Mouse (Mus musculus) kidney, postnatal 0 days (tissue): ENCODE data around the gene Arhgap42. TPM values are rescaled to one million over a fixed set of nuclear protein-coding genes. Genes with fewer than 3 reads are reported as not detected.
A peak's percentile ranks its signal among the peaks of the same experiment; 100 is the strongest.

Experiments
- ATAC-seq: fragments of 200-750 bp; cut with Nextera tagmentation; replicated peaks from 2 replicates; pipeline ENCODE4 v1.8.0; 2017; ENCODE audit warnings: low read depth, moderate number of reproducible peaks, moderate TSS enrichment, moderate library complexity; ENCODE audit not compliant: low FRiP score
- DNase-seq: peaks from one replicate; pipeline ENCODE4 v3.0.0-alpha.2; 2016; ENCODE audit warnings: low spot score
- H3K27ac ChIP-seq: fragments of 300-500 bp; sonication (generic); 2 replicates; pipeline ENCODE4 v1.5.1; 2014; ENCODE audit warnings: mild to moderate bottlenecking
- H3K27me3 ChIP-seq: fragments of 300-500 bp; sonication (generic); 2 replicates; pipeline ENCODE4 v1.6.1; 2014; ENCODE audit warnings: low read length, mixed read lengths; ENCODE audit not compliant: insufficient read depth
- H3K36me3 ChIP-seq: fragments of 300-500 bp; sonication (generic); 2 replicates; pipeline ENCODE4 v1.6.1; 2014; ENCODE audit warnings: low read length, mixed read lengths; ENCODE audit not compliant: insufficient read depth
- H3K4me1 ChIP-seq: fragments of 300-500 bp; sonication (generic); replicated peaks from 2 replicates; pipeline ENCODE4 v1.6.1; 2014; ENCODE audit warnings: antibody characterized with exemption, low read length, mixed read lengths; ENCODE audit not compliant: insufficient read depth
- H3K4me2 ChIP-seq: fragments of 300-500 bp; sonication (generic); 2 replicates; pipeline ENCODE4 v1.6.1; 2014; ENCODE audit warnings: mild to moderate bottlenecking, low read length, moderate library complexity, mixed read lengths
- H3K4me3 ChIP-seq: fragments of 300-500 bp; sonication (generic); replicated peaks from 2 replicates; pipeline ENCODE4 v1.5.1; 2014; ENCODE audit warnings: low read depth, low read length
- H3K9ac ChIP-seq: fragments of 300-500 bp; sonication (generic); 2 replicates; pipeline ENCODE4 v1.6.1; 2014; ENCODE audit warnings: low read depth, low read length
- H3K9me3 ChIP-seq: fragments of 300-500 bp; sonication (generic); replicated peaks from 2 replicates; pipeline ENCODE4 v1.6.1; 2016; ENCODE audit warnings: low read length, inconsistent platforms, mixed read lengths
- CTCF ChIP-seq: IDR thresholded peaks from 2 replicates; pipeline ENCODE4 v1.5.1; 2016; ENCODE audit warnings: antibody characterized with exemption, low read depth, mild to moderate bottlenecking, moderate library complexity
- WGBS: fragments of 180-500 bp; shearing (Covaris S2); extraction: QIAGEN DNeasy Blood & Tissue Kit; methylation state at CpG from one replicate; pipeline ENCODE4 v1.1.7; 2014; 5-methylcytosine and 5-hydroxymethylcytosine counted together
- polyA plus RNA-seq: library from polyadenylated mRNA; unstranded; fragments of >200 nt; fragmentation: Nextera tagmentation; extraction: Ambion mirVana; gene quantifications from 2 replicates; pipeline ENCODE4 v1.2.1, GENCODE M21; 2015

Gene Arhgap42
- polyA plus RNA-seq, 1 experiment from 2014 or later = 30.8 TPM

DNA sequence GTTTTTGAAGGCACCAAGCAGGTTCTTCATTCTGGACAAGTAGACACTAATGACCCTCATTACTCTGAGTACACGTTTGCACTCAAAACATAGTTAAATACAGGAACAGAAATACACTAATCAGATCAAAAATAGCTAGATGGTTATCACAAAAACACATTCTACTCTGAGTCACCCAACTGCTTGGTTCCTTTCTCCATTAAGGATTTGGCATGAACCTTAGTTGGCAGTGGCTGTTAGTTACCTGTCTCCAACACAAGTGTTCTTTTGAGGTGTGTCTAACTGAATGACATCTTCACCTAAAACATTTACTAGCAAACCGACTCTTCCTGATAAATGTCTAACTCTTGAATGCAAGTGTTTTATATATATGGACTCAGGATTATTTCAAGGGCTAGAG lies 64.0 kb downstream of the Arhgap42 start:
- H3K4me2 ChIP-seq = no peak overlapping the region
- no peaks in the 10 kb centered on the region for H3K9me3 ChIP-seq
- WGBS = 66% methylated on average over 2 of the region's 2 CpGs
- no peak overlapping the region for H3K9ac ChIP-seq
- no peak for TF ChIP-seq CTCF
- no peaks in the 10 kb centered on the region for H3K27me3 ChIP-seq
- no peaks in the 10 kb centered on the region for H3K36me3 ChIP-seq
- 0 out of 2 replicates have a peak, but pooled peaks cover 5% of the 10 kb centered on the region for H3K4me1 ChIP-seq
- H3K27ac ChIP-seq = no peak overlapping the region
- DNase-seq (no peak), ATAC-seq (no peak)
- H3K4me3 ChIP-seq = no peak overlapping the region

DNA sequence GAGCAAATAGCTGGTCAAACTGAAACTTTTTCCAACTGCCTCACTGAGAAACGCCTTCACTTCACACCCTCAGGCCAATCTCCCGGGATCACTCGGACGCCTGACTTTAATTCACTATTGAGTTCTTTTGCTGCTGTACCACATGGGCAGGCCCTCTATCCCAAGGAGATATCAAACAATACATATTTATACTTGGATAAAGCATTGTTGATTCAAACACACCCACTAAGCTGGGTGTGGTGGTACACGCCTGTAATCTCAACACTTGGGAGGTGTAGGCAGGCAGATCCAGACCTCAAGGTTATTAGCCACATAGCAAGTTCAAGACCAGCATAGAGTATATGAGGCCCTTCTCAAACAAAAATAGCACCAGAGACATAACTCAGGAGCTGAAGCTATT lies 64.7 kb downstream of the Arhgap42 start:
- no peak overlapping the region for H3K9ac ChIP-seq
- no peak overlapping the region for H3K4me3 ChIP-seq
- H3K9me3 ChIP-seq = no peaks in the 10 kb centered on the region
- WGBS = 83% methylated on average over 5 of the region's 5 CpGs
- ATAC-seq (no peak), DNase-seq (no peak)
- no peak for TF ChIP-seq CTCF
- H3K4me2 ChIP-seq = no peak overlapping the region
- H3K27me3 ChIP-seq = no peaks in the 10 kb centered on the region
- H3K27ac ChIP-seq = no peak overlapping the region
- H3K4me1 ChIP-seq = 0 out of 2 replicates have a peak, but pooled peaks cover 5% of the 10 kb centered on the region
- no peaks in the 10 kb centered on the region for H3K36me3 ChIP-seq

DNA sequence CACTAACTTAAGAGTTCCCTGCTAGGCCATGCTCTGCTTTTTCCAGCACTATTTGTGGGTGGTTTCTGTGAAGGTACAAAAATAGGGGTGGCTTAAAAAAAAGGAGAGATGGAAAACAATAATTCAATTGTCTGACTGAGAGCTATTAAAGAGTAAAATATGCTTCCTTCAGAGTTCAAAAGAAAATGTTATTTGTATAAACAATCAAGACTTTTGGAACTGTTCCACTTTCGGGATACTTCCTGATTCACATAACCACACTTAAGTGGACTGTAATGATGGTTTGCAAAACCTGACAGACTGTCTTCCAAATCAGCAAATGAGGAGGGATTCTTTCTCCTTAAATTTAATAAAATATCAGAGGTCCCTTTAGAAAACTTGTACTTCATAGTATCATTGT lies 65.8 kb downstream of the Arhgap42 start:
- Histone ChIP-seq H3K27ac (no peak overlapping the region), H3K4me1 (0 out of 2 replicates have a peak, but pooled peaks cover 5% of the 10 kb centered on the region), H3K4me2 (no peak overlapping the region), H3K36me3 (no peaks in the 10 kb centered on the region), H3K4me3 (no peak overlapping the region), H3K9me3 (no peaks in the 10 kb centered on the region), H3K27me3 (no peaks in the 10 kb centered on the region), H3K9ac (no peak overlapping the region)
- WGBS = 27% methylated on average over 1 of the region's 1 CpGs
- TF ChIP-seq CTCF = no peak
- no peak for ATAC-seq
- peak; percentile 74 for DNase-seq

DNA sequence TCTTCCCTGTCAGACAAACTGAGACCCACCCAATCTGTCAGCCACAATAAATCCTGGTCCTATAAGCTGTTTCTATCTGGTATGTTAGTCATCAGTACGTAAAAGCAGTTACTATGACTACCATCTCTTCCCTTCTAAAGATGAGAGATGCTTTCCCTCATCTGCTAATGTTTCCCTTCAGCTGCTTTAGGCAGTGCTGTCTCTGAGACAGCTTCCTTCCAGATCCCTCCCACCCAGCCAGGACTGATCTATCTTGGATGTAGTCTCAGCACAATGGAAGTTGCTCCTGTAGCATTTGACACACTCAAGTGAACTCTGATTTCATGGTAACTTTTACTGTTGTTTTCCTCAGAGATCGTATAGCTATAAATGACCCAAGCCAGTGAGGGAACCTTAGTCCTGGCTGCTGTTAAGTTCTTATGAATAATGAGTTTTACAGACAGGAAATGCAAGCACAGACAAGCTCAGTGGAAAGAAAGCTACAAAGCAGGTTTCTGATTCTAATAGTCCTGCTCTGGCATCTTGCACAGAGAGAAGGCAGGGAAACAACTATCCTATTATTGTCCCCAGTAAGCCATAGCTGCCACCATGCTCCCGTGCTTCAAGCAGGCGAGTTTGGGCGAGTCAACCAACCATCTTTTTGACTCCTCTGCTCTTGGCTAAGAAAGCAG lies 67.6 kb downstream of the Arhgap42 start:
- Histone ChIP-seq H3K9me3 (no peaks in the 10 kb centered on the region), H3K4me1 (peaks cover 8% of the 10 kb centered on the region), H3K4me3 (no peak overlapping the region), H3K9ac (no peak overlapping the region), H3K27me3 (no peaks in the 10 kb centered on the region), H3K36me3 (no peaks in the 10 kb centered on the region), H3K27ac (peak overlapping the region; percentile 66; the same call in 1 of the 2 replicates), H3K4me2 (no peak overlapping the region)
- WGBS = 48% methylated on average over 5 of the region's 5 CpGs
- DNase-seq = peak; percentile 47
- no peak for TF ChIP-seq CTCF
- no peak for ATAC-seq

DNA sequence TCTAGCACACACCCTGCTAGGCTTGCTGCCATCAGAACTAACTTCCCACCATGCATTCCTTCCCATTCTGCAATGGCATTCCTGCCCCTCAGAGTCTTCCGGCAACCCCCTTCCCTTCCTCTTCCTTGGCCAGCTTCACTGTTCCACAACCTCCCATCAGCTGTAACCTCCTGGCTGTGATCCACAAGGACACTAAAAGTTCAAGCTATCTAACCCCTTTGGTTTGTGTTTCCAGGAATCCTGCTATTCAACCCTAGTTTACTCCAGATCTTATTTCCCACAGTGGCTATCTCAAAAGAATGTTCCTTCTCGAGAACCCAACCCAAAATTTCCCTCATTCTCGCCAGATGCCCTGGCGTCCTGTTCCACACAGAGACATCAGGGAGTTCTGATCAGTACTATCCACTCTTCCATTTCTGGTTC lies 73.2 kb downstream of the Arhgap42 start:
- Histone ChIP-seq H3K4me2 (no peak overlapping the region), H3K27me3 (no peaks in the 10 kb centered on the region), H3K4me1 (peaks cover 14% of the 10 kb centered on the region), H3K9ac (no peak overlapping the region), H3K36me3 (no peaks in the 10 kb centered on the region), H3K9me3 (no peaks in the 10 kb centered on the region), H3K27ac (no peak overlapping the region), H3K4me3 (no peak overlapping the region)
- 54% methylated on average over 4 of the region's 4 CpGs for WGBS
- DNase-seq (peak; percentile 46), ATAC-seq (no peak)
- no peak for TF ChIP-seq CTCF

DNA sequence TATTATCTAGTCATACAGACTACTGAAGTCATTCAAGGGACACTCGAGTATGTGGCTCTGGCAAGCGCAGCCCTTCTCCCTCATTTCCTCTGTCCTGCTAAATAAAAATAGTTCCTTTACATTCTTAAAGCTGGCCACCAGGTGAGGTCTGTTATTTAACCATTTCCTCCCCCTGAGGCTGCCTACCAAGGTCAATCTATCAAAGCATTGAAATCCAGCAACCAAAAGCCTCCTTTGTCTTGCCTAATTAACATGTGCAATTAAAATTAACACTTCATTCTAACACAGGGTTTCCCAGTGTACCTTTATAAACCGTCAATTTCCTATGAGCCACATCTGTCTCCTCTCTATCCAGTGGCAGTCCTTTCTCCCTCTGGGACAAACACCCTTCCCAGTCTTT lies 78.2 kb downstream of the Arhgap42 start:
- no peaks in the 10 kb centered on the region for H3K27me3 ChIP-seq
- 47% methylated on average over 3 of the region's 3 CpGs for WGBS
- H3K27ac ChIP-seq = no peak overlapping the region
- DNase-seq = no peak
- no peak for TF ChIP-seq CTCF
- H3K4me1 ChIP-seq = peaks cover 11% of the 10 kb centered on the region; the same call in 1 of the 2 replicates
- H3K36me3 ChIP-seq = no peaks in the 10 kb centered on the region
- no peak overlapping the region for H3K4me3 ChIP-seq
- no peak overlapping the region for H3K9ac ChIP-seq
- no peaks in the 10 kb centered on the region for H3K9me3 ChIP-seq
- H3K4me2 ChIP-seq = no peak overlapping the region
- no peak for ATAC-seq
